Mouse (Mus musculus): Measurements from ENCODE around the gene Ghr. TPM values are rescaled to one million over a fixed set of nuclear protein-coding genes. Genes with fewer than 3 reads are reported as not detected.
A peak's percentile ranks its signal among the peaks of the same experiment; 100 is the strongest.

Gene Ghr
- polyA plus RNA-seq, 1 experiment from 2014 or later, result 65.6 TPM

- 28% methylated on average over 1 of the region's 1 CpGs for WGBS (ENCODE audit: insufficient replicate concordance)
- TF ChIP-seq CTCF (IDR thresholded peaks at IDR 0.05; ENCODE audit: low read depth), result no peak
- no peak for TF ChIP-seq EP300 (IDR thresholded peaks at IDR 0.05; ENCODE audit: low read depth)
- no peak for DNase-seq
- H3K27ac ChIP-seq (ENCODE audit: low read depth), result no peak overlapping the region
- no peaks in the 10 kb centered on the region for H3K27me3 ChIP-seq (ENCODE audit: insufficient read depth, low read length)
- no peak overlapping the region for H3K4me2 ChIP-seq (ENCODE audit: low read depth, low read length)
- H3K4me3 ChIP-seq (ENCODE audit: low read depth, low read length), result no peak overlapping the region
- H3K9ac ChIP-seq (replicated peaks), result no peak overlapping the region
- no peak for ATAC-seq
- H3K9me3 ChIP-seq (ENCODE audit: low read length), result no peaks in the 10 kb centered on the region
- no peaks in the 10 kb centered on the region for H3K4me1 ChIP-seq (ENCODE audit: insufficient read depth)
- H3K36me3 ChIP-seq (replicated peaks; ENCODE audit: insufficient read depth, low read length), result no peaks in the 10 kb centered on the region
Measured at GRCm38 (mm10) chr15:3293477-3293876, 289.8 kb downstream of the Ghr start.

DNA sequence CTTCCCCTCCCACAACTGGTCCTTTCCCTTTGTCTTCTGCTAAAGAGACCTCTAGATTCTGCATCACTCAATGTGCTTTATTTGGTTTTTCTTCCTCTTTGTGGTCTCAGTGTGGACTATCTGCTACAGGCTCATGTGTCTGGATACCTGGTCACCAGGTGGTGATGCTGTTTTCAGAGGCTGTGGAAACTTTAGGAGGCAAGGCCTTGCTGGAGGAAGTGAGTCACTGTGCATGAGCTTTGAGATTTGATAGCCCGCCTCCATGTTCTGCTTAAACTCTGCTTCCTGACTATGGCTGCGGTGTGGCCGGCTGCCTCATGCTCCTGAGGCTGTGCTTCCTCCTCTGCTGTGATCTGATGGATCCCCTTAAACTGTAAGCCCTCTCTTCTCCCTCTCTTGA, 292.9 kb downstream of the Ghr start:
- H3K9me3 ChIP-seq (ENCODE audit: low read length), result no peaks in the 10 kb centered on the region
- ATAC-seq (no peak), DNase-seq (no peak)
- H3K27me3 ChIP-seq (ENCODE audit: insufficient read depth, low read length), result no peaks in the 10 kb centered on the region
- no peak overlapping the region for H3K27ac ChIP-seq (ENCODE audit: low read depth)
- no peaks in the 10 kb centered on the region for H3K36me3 ChIP-seq (replicated peaks; ENCODE audit: insufficient read depth, low read length)
- TF ChIP-seq CTCF (IDR thresholded peaks at IDR 0.05; ENCODE audit: low read depth) (no peak), EP300 (IDR thresholded peaks at IDR 0.05; ENCODE audit: low read depth) (no peak)
- no peak overlapping the region for H3K4me2 ChIP-seq (ENCODE audit: low read depth, low read length)
- no peak overlapping the region for H3K4me3 ChIP-seq (ENCODE audit: low read depth, low read length)
- no peaks in the 10 kb centered on the region for H3K4me1 ChIP-seq (ENCODE audit: insufficient read depth)
- WGBS (ENCODE audit: insufficient replicate concordance), result 76% methylated on average over 3 of the region's 3 CpGs
- no peak overlapping the region for H3K9ac ChIP-seq (replicated peaks)

DNA sequence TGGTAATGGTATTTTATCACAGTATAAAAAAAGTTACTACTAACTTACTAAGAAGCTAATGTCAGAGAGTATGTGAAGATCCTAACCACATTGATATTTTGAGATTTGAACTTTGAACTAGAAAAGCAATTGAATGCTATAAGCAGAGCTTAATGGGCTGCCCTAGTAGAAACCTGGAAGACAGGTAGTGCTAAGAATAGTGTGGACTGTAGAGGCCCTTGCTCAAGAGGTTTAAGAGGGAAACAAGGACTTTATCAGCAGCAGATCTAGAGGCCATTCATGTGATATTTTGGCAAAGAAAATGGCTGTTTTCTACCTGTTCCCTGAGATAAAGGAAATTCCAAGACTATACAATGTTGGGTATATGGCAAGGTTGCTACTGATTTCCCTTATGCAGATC, 297.3 kb downstream of the Ghr start:
- no peak overlapping the region for H3K4me3 ChIP-seq (ENCODE audit: low read depth, low read length)
- no peak for ATAC-seq
- H3K27ac ChIP-seq (ENCODE audit: low read depth), result no peak overlapping the region
- no peak overlapping the region for H3K9ac ChIP-seq (replicated peaks)
- H3K9me3 ChIP-seq (ENCODE audit: low read length), result no peaks in the 10 kb centered on the region
- no peaks in the 10 kb centered on the region for H3K4me1 ChIP-seq (ENCODE audit: insufficient read depth)
- no peaks in the 10 kb centered on the region for H3K36me3 ChIP-seq (replicated peaks; ENCODE audit: insufficient read depth, low read length)
- H3K27me3 ChIP-seq (ENCODE audit: insufficient read depth, low read length), result no peaks in the 10 kb centered on the region
- DNase-seq, result no peak
- TF ChIP-seq CTCF (IDR thresholded peaks at IDR 0.05; ENCODE audit: low read depth) (no peak), EP300 (IDR thresholded peaks at IDR 0.05; ENCODE audit: low read depth) (no peak)
- no peak overlapping the region for H3K4me2 ChIP-seq (ENCODE audit: low read depth, low read length)

GRCm38 (mm10) chr15:3281737-3282136, 301.6 kb downstream of the Ghr start:
- 56% methylated on average over 1 of the region's 1 CpGs for WGBS (ENCODE audit: insufficient replicate concordance)
- DNase-seq (no peak), ATAC-seq (peak; percentile 63)
- peaks cover 21% of the 10 kb centered on the region for H3K36me3 ChIP-seq (replicated peaks; ENCODE audit: insufficient read depth, low read length)
- no peaks in the 10 kb centered on the region for H3K4me1 ChIP-seq (ENCODE audit: insufficient read depth)
- no peaks in the 10 kb centered on the region for H3K9me3 ChIP-seq (ENCODE audit: low read length)
- no peak overlapping the region for H3K4me2 ChIP-seq (ENCODE audit: low read depth, low read length)
- no peak overlapping the region for H3K4me3 ChIP-seq (ENCODE audit: low read depth, low read length)
- no peak overlapping the region for H3K27ac ChIP-seq (ENCODE audit: low read depth)
- H3K27me3 ChIP-seq (ENCODE audit: insufficient read depth, low read length), result no peaks in the 10 kb centered on the region
- TF ChIP-seq EP300 (IDR thresholded peaks at IDR 0.05; ENCODE audit: low read depth) (no peak), CTCF (IDR thresholded peaks at IDR 0.05; ENCODE audit: low read depth) (no peak)
- no peak overlapping the region for H3K9ac ChIP-seq (replicated peaks)

GRCm38 (mm10) chr15:3281216-3281615, 302.1 kb downstream of the Ghr start:
- Histone ChIP-seq H3K4me3 (ENCODE audit: low read depth, low read length) (no peak overlapping the region), H3K4me1 (ENCODE audit: insufficient read depth) (no peaks in the 10 kb centered on the region), H3K4me2 (ENCODE audit: low read depth, low read length) (no peak overlapping the region), H3K36me3 (replicated peaks; ENCODE audit: insufficient read depth, low read length) (peaks cover 25% of the 10 kb centered on the region), H3K27ac (ENCODE audit: low read depth) (no peak overlapping the region), H3K9me3 (ENCODE audit: low read length) (no peaks in the 10 kb centered on the region), H3K9ac (replicated peaks) (no peak overlapping the region), H3K27me3 (ENCODE audit: insufficient read depth, low read length) (no peaks in the 10 kb centered on the region)
- ATAC-seq, result peak; percentile 65
- DNase-seq, result peak; percentile 54
- TF ChIP-seq CTCF (IDR thresholded peaks at IDR 0.05; ENCODE audit: low read depth), result no peak
- no peak for TF ChIP-seq EP300 (IDR thresholded peaks at IDR 0.05; ENCODE audit: low read depth)

DNA sequence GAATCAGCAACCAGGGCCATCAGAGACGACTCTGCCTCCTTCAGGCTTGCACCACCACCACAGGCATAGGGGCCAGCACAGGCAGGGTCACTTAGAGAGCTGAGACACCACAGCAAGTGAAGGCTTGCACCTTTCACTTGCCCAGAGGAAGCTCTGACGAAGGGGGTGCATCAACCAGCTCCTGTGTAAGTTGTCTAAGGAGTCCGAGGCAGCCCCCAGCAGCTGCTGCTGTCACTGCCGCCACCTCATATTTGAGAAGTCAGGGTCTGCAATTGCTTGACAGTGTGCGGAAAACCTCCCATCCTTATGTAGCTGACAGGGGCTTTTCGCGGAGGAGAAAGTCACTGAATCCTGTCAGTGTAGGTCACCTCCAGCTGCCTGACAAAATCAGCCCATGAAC, 304.1 kb downstream of the Ghr start:
- no peak for TF ChIP-seq CTCF (IDR thresholded peaks at IDR 0.05; ENCODE audit: low read depth)
- TF ChIP-seq EP300 (IDR thresholded peaks at IDR 0.05; ENCODE audit: low read depth), result no peak
- DNase-seq (no peak), ATAC-seq (no peak)
- Histone ChIP-seq H3K9ac (replicated peaks) (no peak overlapping the region), H3K27ac (ENCODE audit: low read depth) (no peak overlapping the region), H3K9me3 (ENCODE audit: low read length) (no peaks in the 10 kb centered on the region), H3K4me1 (ENCODE audit: insufficient read depth) (no peaks in the 10 kb centered on the region), H3K27me3 (ENCODE audit: insufficient read depth, low read length) (no peaks in the 10 kb centered on the region), H3K4me2 (ENCODE audit: low read depth, low read length) (no peak overlapping the region), H3K4me3 (ENCODE audit: low read depth, low read length) (no peak overlapping the region), H3K36me3 (replicated peaks; ENCODE audit: insufficient read depth, low read length) (peaks cover 33% of the 10 kb centered on the region)
- WGBS (ENCODE audit: insufficient replicate concordance), result 85% methylated on average over 7 of the region's 7 CpGs

- Histone ChIP-seq H3K27me3 (ENCODE audit: insufficient read depth, low read length) (no peaks in the 10 kb centered on the region), H3K4me2 (ENCODE audit: low read depth, low read length) (no peak overlapping the region), H3K4me1 (ENCODE audit: insufficient read depth) (no peaks in the 10 kb centered on the region), H3K9me3 (ENCODE audit: low read length) (no peaks in the 10 kb centered on the region), H3K9ac (replicated peaks) (no peak overlapping the region), H3K27ac (ENCODE audit: low read depth) (no peak overlapping the region), H3K36me3 (replicated peaks; ENCODE audit: insufficient read depth, low read length) (peaks cover 33% of the 10 kb centered on the region), H3K4me3 (ENCODE audit: low read depth, low read length) (no peak overlapping the region)
- no peak for ATAC-seq
- TF ChIP-seq EP300 (IDR thresholded peaks at IDR 0.05; ENCODE audit: low read depth) (no peak), CTCF (IDR thresholded peaks at IDR 0.05; ENCODE audit: low read depth) (peak; percentile 40)
- DNase-seq, result no peak
- WGBS (ENCODE audit: insufficient replicate concordance), result 61% methylated on average over 2 of the region's 2 CpGs
Measured at GRCm38 (mm10) chr15:3277391-3277790, 305.9 kb downstream of the Ghr start.
